15 mouse cellular contexts compared by ENCODE assay signal in the genomic region with DNA sequence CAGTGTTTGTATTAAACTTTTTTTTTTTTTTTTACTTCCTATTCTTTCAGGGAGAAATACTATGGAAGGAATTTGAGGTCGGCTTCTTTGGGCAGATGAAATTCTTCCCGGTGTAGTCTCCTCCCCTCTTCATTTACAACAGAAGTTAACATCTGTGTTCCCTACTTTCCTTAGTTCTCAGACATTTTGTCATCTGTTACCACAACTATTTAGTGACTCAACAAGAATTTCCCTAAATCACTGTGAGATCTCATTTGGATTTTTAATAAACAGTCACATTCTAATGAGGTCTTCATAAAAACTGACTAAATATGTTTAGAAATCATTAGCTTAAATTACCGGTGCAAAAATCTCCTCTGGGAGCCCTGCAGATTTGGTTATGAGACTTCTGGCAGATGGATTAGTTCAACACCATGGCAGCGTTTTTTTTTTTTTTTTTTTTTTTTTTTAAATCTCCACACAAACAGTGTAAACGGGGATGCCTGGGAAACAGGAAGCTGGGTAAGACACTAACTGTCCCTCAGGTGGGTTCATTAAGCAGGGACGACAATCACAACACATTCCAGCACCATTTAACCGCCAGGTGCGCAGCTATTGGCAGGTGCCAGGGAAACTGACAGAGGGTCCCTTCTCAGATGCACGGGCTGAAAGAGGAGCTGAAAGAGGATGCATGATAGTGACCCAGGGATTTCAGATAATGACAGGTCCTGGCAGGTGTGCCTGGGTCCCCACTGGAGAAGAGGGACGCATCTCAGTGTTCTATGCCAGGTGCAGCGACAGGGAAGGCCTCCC.
DNase-seq lines count a peak whose midpoint lies in the region; ATAC-seq lines count a peak whose summit lies in the region.
"Had no signal": no experiment of that assay in that cellular context is flagged by ENCODE, and none has a peak within 500 bp of the region (broad histone marks: within the 10 kb centered on the region; RNA-seq: fewer than 3 reads in every experiment).

No protein-coding gene starts in this region.

- H3K4me3 ChIP-seq in forebrain, embryonic 12.5 days (replicated peaks), result no peak overlapping the region
- no peak overlapping the region for H3K4me3 ChIP-seq in forebrain, embryonic 15.5 days
- no peak overlapping the region for H3K4me3 ChIP-seq in midbrain, embryonic 12.5 days
- H3K4me3 ChIP-seq in midbrain, embryonic 15.5 days, result no peak overlapping the region
- no peak overlapping the region for H3K4me3 ChIP-seq in midbrain, embryonic 16.5 days (ENCODE audit: low read depth, low read length)
- H3K4me3 ChIP-seq: limb, embryonic 15.5 days had no signal

- no peak overlapping the region for H3K9ac ChIP-seq in forebrain, embryonic 12.5 days
- H3K9ac ChIP-seq in forebrain, embryonic 15.5 days (replicated peaks), result no peak overlapping the region
- no peak overlapping the region for H3K9ac ChIP-seq in midbrain, embryonic 12.5 days (replicated peaks)
- H3K9ac ChIP-seq in midbrain, embryonic 15.5 days, result no peak overlapping the region
- no peak overlapping the region for H3K9ac ChIP-seq in midbrain, embryonic 16.5 days (ENCODE audit: low read depth, low read length)
- H3K9ac ChIP-seq: limb, embryonic 15.5 days had no signal

- no peak overlapping the region for H3K27ac ChIP-seq in forebrain, embryonic 12.5 days
- no peak overlapping the region for H3K27ac ChIP-seq in forebrain, embryonic 15.5 days (replicated peaks)
- peak overlapping the region; percentile 65 for H3K27ac ChIP-seq in midbrain, embryonic 12.5 days (replicated peaks)
- H3K27ac ChIP-seq in midbrain, embryonic 15.5 days, result no peak overlapping the region
- no peak overlapping the region for H3K27ac ChIP-seq in midbrain, embryonic 16.5 days (ENCODE audit: low read length)
- H3K27ac ChIP-seq: limb, embryonic 15.5 days had no signal

- 51% methylated on average over 11 of the region's 11 CpGs for WGBS in forebrain, embryonic 12.5 days
- 44% methylated on average over 11 of the region's 11 CpGs for WGBS in forebrain, embryonic 15.5 days
- 45% methylated on average over 11 of the region's 11 CpGs for whole genome bisulfite sequencing in midbrain, embryonic 12.5 days
- WGBS in midbrain, embryonic 15.5 days, result 36% methylated on average over 11 of the region's 11 CpGs
- WGBS in midbrain, embryonic 16.5 days, result 36% methylated on average over 11 of the region's 11 CpGs

- DNase-seq in ZHBTc4 (ENCODE audit: low read depth, low spot score), result peak; percentile 9
- DNase-seq in spleen, postnatal 4 days (ENCODE audit: low spot score in 2 of 2), result no peak
- DNase-seq in adrenal gland, postnatal 36 days, result no peak
- DNase-seq: B cell, adult 2 months; cerebellum, adult 9-10 months; heart, postnatal 10 days; lung, adult 18-20 months; lung, postnatal 36 days had no signal

- no peaks in the 10 kb centered on the region for H3K36me3 ChIP-seq in forebrain, embryonic 12.5 days (replicated peaks)
- H3K36me3 ChIP-seq in forebrain, embryonic 15.5 days, result no peaks in the 10 kb centered on the region
- H3K36me3 ChIP-seq in midbrain, embryonic 12.5 days, result no peaks in the 10 kb centered on the region
- no peaks in the 10 kb centered on the region for H3K36me3 ChIP-seq in midbrain, embryonic 15.5 days (replicated peaks)
- no peaks in the 10 kb centered on the region for H3K36me3 ChIP-seq in midbrain, embryonic 16.5 days (ENCODE audit: control insufficient read depth, insufficient read depth, low read length)
- H3K36me3 ChIP-seq: G1E; limb, embryonic 15.5 days had no signal

- H3K4me1 ChIP-seq in forebrain, embryonic 12.5 days, result peaks cover 8% of the 10 kb centered on the region
- H3K4me1 ChIP-seq in forebrain, embryonic 15.5 days, result peaks cover 5% of the 10 kb centered on the region
- H3K4me1 ChIP-seq in midbrain, embryonic 12.5 days, result peaks cover 12% of the 10 kb centered on the region
- H3K4me1 ChIP-seq in midbrain, embryonic 15.5 days, result peaks cover 10% of the 10 kb centered on the region; the same call in 1 of the 2 replicates
- H3K4me1 ChIP-seq in midbrain, embryonic 16.5 days (ENCODE audit: control insufficient read depth, insufficient read depth, low read length), result peaks cover 9% of the 10 kb centered on the region

- peak; percentile 27; the same call in 1 of the 2 replicates for ATAC-seq in forebrain, embryonic 12.5 days (ENCODE audit: low FRiP score)
- ATAC-seq in forebrain, embryonic 15.5 days (replicated peaks), result no peak
- ATAC-seq in midbrain, embryonic 12.5 days (ENCODE audit: low FRiP score, low read depth), result no peak
- no peak; the same call in 1 of the 2 replicates for ATAC-seq in midbrain, embryonic 15.5 days (replicated peaks)
- no peak; the same call in none of the 2 replicates for ATAC-seq in midbrain, embryonic 16.5 days

- H3K4me2 ChIP-seq in forebrain, embryonic 12.5 days, result no peak overlapping the region
- H3K4me2 ChIP-seq in forebrain, embryonic 15.5 days (replicated peaks), result no peak overlapping the region
- peak overlapping the region; percentile 18; the same call in 1 of the 2 replicates for H3K4me2 ChIP-seq in midbrain, embryonic 12.5 days (replicated peaks)
- H3K4me2 ChIP-seq in midbrain, embryonic 15.5 days, result no peak overlapping the region
- H3K4me2 ChIP-seq in midbrain, embryonic 16.5 days (ENCODE audit: low read length), result 0 out of 2 replicates have a peak overlapping the region, but pooled peaks have one; percentile 10
- H3K4me2 ChIP-seq: limb, embryonic 15.5 days had no signal

- no peaks in the 10 kb centered on the region for H3K9me3 ChIP-seq in forebrain, embryonic 12.5 days
- H3K9me3 ChIP-seq in forebrain, embryonic 15.5 days, result no peaks in the 10 kb centered on the region
- H3K9me3 ChIP-seq in midbrain, embryonic 12.5 days, result 0 out of 2 replicates have a peak, but pooled peaks cover 3% of the 10 kb centered on the region
- H3K9me3 ChIP-seq in midbrain, embryonic 15.5 days, result no peaks in the 10 kb centered on the region
- H3K9me3 ChIP-seq in midbrain, embryonic 16.5 days (replicated peaks; ENCODE audit: control insufficient read depth, low read length, poor library complexity, severe bottlenecking), result no peaks in the 10 kb centered on the region
- H3K9me3 ChIP-seq: limb, embryonic 15.5 days had no signal

- H3K27me3 ChIP-seq in forebrain, embryonic 12.5 days, result no peaks in the 10 kb centered on the region
- no peaks in the 10 kb centered on the region for H3K27me3 ChIP-seq in forebrain, embryonic 15.5 days
- H3K27me3 ChIP-seq in midbrain, embryonic 12.5 days, result no peaks in the 10 kb centered on the region
- H3K27me3 ChIP-seq in midbrain, embryonic 15.5 days (replicated peaks), result no peaks in the 10 kb centered on the region
- H3K27me3 ChIP-seq in midbrain, embryonic 16.5 days (ENCODE audit: control insufficient read depth, insufficient read depth, low read depth, low read length), result no peaks in the 10 kb centered on the region
- H3K27me3 ChIP-seq: limb, embryonic 15.5 days had no signal

Comparison
In these comparisons a context has a peak if more than half of its experiments do, and no peak if none do; other contexts are left out.
1. H3K4me2 ChIP-seq: peak in midbrain, embryonic 12.5 days (single experiment) and midbrain, embryonic 16.5 days (single experiment); none in forebrain, embryonic 12.5 days (single experiment), forebrain, embryonic 15.5 days (single experiment) and midbrain, embryonic 15.5 days (single experiment).